In genomic region chr19:31337863-31338217, GRCm38 (mm10) we compare ENCODE assay signal across 14 mouse cellular contexts.
DNase-seq lines count a peak whose midpoint lies in the region; ATAC-seq lines count a peak whose summit lies in the region.
"Had no signal": no experiment of that assay in that cellular context is flagged by ENCODE, and none has a peak within 500 bp of the region (broad histone marks: within the 10 kb centered on the region; RNA-seq: fewer than 3 reads in every experiment).

No protein-coding gene starts in this region.

- peak; percentile 86 for ATAC-seq in activated CD4-positive, CD25-positive, alpha-beta regulatory T cell, adult 4 months
- ATAC-seq in megakaryocyte, adult 5-6 weeks (ENCODE audit: poor library complexity, severe bottlenecking): peak; percentile 90
- no peak for ATAC-seq in heart, embryonic 12.5 days (ENCODE audit: insufficient number of reproducible peaks, low FRiP score)

- 67% methylated on average over 6 of the region's 6 CpGs for WGBS in heart, embryonic 12.5 days

- no peaks in the 10 kb centered on the region for H3K4me1 ChIP-seq in heart, embryonic 12.5 days (replicated peaks)
- H3K4me1 ChIP-seq: hindbrain, embryonic 10.5 days; limb, embryonic 13.5 days; stomach, embryonic 15.5 days had no signal

- peak; percentile 70 for DNase-seq in CD4-positive, CD25-positive, alpha-beta regulatory T cell, adult 2 months (ENCODE audit: low read depth, low spot score)
- peak; percentile 91 for DNase-seq in splenic B cell, adult 2 months (ENCODE audit: low read depth, low spot score)
- DNase-seq in left cerebral cortex, postnatal 4 days: no peak
- DNase-seq in left cerebral cortex, postnatal 36 days (ENCODE audit: low spot score in 2 of 2): no peak
- no peak for DNase-seq in left cerebral cortex, adult 8-10 months (ENCODE audit: low spot score in 2 of 2)
- DNase-seq: adrenal gland, postnatal 14 days; heart, adult 18-20 months; kidney, adult 11 months had no signal

- no peak overlapping the region for H3K9ac ChIP-seq in heart, embryonic 12.5 days
- H3K9ac ChIP-seq: limb, embryonic 13.5 days; stomach, embryonic 15.5 days had no signal

- H3K36me3 ChIP-seq in splenic B cell, adult 2 months (ENCODE audit: control insufficient read depth, insufficient read depth, low read length, poor library complexity, severe bottlenecking): no peaks in the 10 kb centered on the region
- no peaks in the 10 kb centered on the region for H3K36me3 ChIP-seq in heart, embryonic 12.5 days
- H3K36me3 ChIP-seq: hindbrain, embryonic 10.5 days; limb, embryonic 13.5 days; stomach, embryonic 15.5 days had no signal

- no peak overlapping the region for H3K27ac ChIP-seq in heart, embryonic 12.5 days (ENCODE audit: poor library complexity, severe bottlenecking)
- H3K27ac ChIP-seq: hindbrain, embryonic 10.5 days; limb, embryonic 13.5 days; stomach, embryonic 15.5 days had no signal

- H3K4me3 ChIP-seq in heart, embryonic 12.5 days: no peak overlapping the region
- H3K4me3 ChIP-seq: hindbrain, embryonic 10.5 days; limb, embryonic 13.5 days; stomach, embryonic 15.5 days had no signal

- H3K4me2 ChIP-seq in heart, embryonic 12.5 days: no peak overlapping the region
- H3K4me2 ChIP-seq: limb, embryonic 13.5 days; stomach, embryonic 15.5 days had no signal

- intact Hi-C loops in left cerebral cortex, postnatal 4 days (cut with DNase I): no loop called here
- intact Hi-C loops in left cerebral cortex, postnatal 36 days (cut with DNase I): no loop called here

- no peaks in the 10 kb centered on the region for H3K27me3 ChIP-seq in splenic B cell, adult 2 months (ENCODE audit: control insufficient read depth, insufficient read depth, low read length, poor library complexity, severe bottlenecking)
- H3K27me3 ChIP-seq in heart, embryonic 12.5 days (replicated peaks): no peaks in the 10 kb centered on the region
- H3K27me3 ChIP-seq: limb, embryonic 13.5 days; stomach, embryonic 15.5 days had no signal

- no peaks in the 10 kb centered on the region for H3K9me3 ChIP-seq in heart, embryonic 12.5 days (replicated peaks)
- H3K9me3 ChIP-seq: hindbrain, embryonic 10.5 days; limb, embryonic 13.5 days; stomach, embryonic 15.5 days had no signal

Comparison
In these comparisons a context has a peak if more than half of its experiments do, and no peak if none do; other contexts are left out.
1. DNase-seq: peak in CD4-positive, CD25-positive, alpha-beta regulatory T cell, adult 2 months (single experiment) and splenic B cell, adult 2 months (single experiment); none in left cerebral cortex, postnatal 4 days (single experiment), left cerebral cortex, postnatal 36 days (0 of 2) and left cerebral cortex, adult 8-10 months (0 of 2).